Mouse (Mus musculus) lung, adult 2 months (tissue): ENCODE data around the gene Ywhae. TPM values are rescaled to one million over a fixed set of nuclear protein-coding genes. Genes with fewer than 3 reads are reported as not detected.

Experiments
- DNase-seq: peaks from one replicate; pipeline ENCODE4 v3.0.0; 2022
- H3K4me1 ChIP-seq: fragments of 200-500 bp; 2 replicates; pipeline ENCODE4 v1.6.1; 2011; ENCODE audit warnings: low read length; ENCODE audit not compliant: control insufficient read depth, insufficient read depth
- H3K4me3 ChIP-seq: fragments of 200-500 bp; replicated peaks from 2 replicates; pipeline ENCODE3; 2011; ENCODE audit warnings: low read depth, mild to moderate bottlenecking, control low read depth, low read length; ENCODE audit errors: extremely low read depth
- CTCF ChIP-seq: fragments of 200-500 bp; IDR thresholded peaks from 2 replicates; pipeline ENCODE4 v1.5.1; 2011; ENCODE audit warnings: mild to moderate bottlenecking, low read length, control low read depth; ENCODE audit not compliant: insufficient read depth
- POLR2A ChIP-seq: fragments of 200-500 bp; IDR thresholded peaks from 2 replicates; pipeline ENCODE4 v1.6.1; 2011; ENCODE audit warnings: low read depth, mild to moderate bottlenecking, control low read depth, low read length, borderline replicate concordance; ENCODE audit errors: extremely low read depth
- WGBS: fragments of 180-500 bp; shearing (Covaris S2); methylation state at CpG from one replicate; pipeline ENCODE4 v1.1.7; 2018; 5-methylcytosine and 5-hydroxymethylcytosine counted together
- polyA plus RNA-seq: library from polyadenylated mRNA; depleted of rRNA; stranded (reverse); fragments of >200 nt; gene quantifications from 2 replicates; pipeline ENCODE4 v1.2.3, GENCODE M21; 2012

Ywhae gene
- polyA plus RNA-seq, 1 experiment = 177 TPM

- peak; percentile 70 for DNase-seq
- Histone ChIP-seq H3K4me1 (no peaks in the 10 kb centered on the region), H3K4me3 (no peak overlapping the region)
- 11% methylated on average over 6 of the region's 6 CpGs for WGBS
- no peak for TF ChIP-seq POLR2A
- TF ChIP-seq CTCF = peak; percentile 90
Measured at GRCm38 (mm10) chr11:75781919-75782318, 49.2 kb downstream of the Ywhae start.

- no peak for TF ChIP-seq CTCF
- TF ChIP-seq POLR2A = no peak
- Histone ChIP-seq H3K4me3 (no peak overlapping the region), H3K4me1 (no peaks in the 10 kb centered on the region)
- WGBS = 78% methylated on average over 5 of the region's 5 CpGs
- no peak for DNase-seq
Measured at GRCm38 (mm10) chr11:75783799-75784198, 51.1 kb downstream of the Ywhae start.

GRCm38 (mm10) chr11:75785897-75786296 lies 53.2 kb downstream of the Ywhae start:
- Histone ChIP-seq H3K4me1 (no peaks in the 10 kb centered on the region), H3K4me3 (no peak overlapping the region)
- WGBS = 73% methylated on average over 8 of the region's 8 CpGs
- no peak for DNase-seq
- TF ChIP-seq CTCF (no peak), POLR2A (no peak)

GRCm38 (mm10) chr11:75792535-75792934 lies 59.9 kb downstream of the Ywhae start:
- H3K4me1 ChIP-seq = no peaks in the 10 kb centered on the region
- WGBS = 75% methylated on average over 5 of the region's 5 CpGs
- TF ChIP-seq CTCF (no peak), POLR2A (no peak)
- H3K4me3 ChIP-seq = no peak overlapping the region
- DNase-seq = no peak

- Histone ChIP-seq H3K4me3 (no peak overlapping the region), H3K4me1 (no peaks in the 10 kb centered on the region)
- TF ChIP-seq POLR2A = no peak
- TF ChIP-seq CTCF = no peak
- WGBS = 80% methylated on average over 5 of the region's 5 CpGs
- DNase-seq = no peak
Measured at GRCm38 (mm10) chr11:75793351-75793750, 60.7 kb downstream of the Ywhae start.

GRCm38 (mm10) chr11:75794602-75795320 lies 62.1 kb downstream of the Ywhae start:
- TF ChIP-seq CTCF (no peak), POLR2A (no peak)
- no peak for DNase-seq
- peak overlapping the region; percentile 3 for H3K4me3 ChIP-seq
- no peaks in the 10 kb centered on the region for H3K4me1 ChIP-seq
- 13% methylated on average over 45 of the region's 45 CpGs for WGBS

- TF ChIP-seq POLR2A (no peak), CTCF (no peak)
- Histone ChIP-seq H3K4me1 (no peaks in the 10 kb centered on the region), H3K4me3 (peak overlapping the region; percentile 3)
- DNase-seq = no peak
- 2% methylated on average over 41 of the region's 42 CpGs for WGBS
Measured at GRCm38 (mm10) chr11:75795321-75795636, 62.6 kb downstream of the Ywhae start.

- 6% methylated on average over 35 of the region's 37 CpGs for WGBS
- no peaks in the 10 kb centered on the region for H3K4me1 ChIP-seq
- no peak for TF ChIP-seq CTCF
- TF ChIP-seq POLR2A = no peak
- DNase-seq = no peak
- H3K4me3 ChIP-seq = peak within 1 kb of the TSS; percentile 3
Measured at GRCm38 (mm10) chr11:75796029-75796445, 63.4 kb downstream of the Ywhae start, which contains the start of gene Doc2b. Doc2b (minus strand) TSS chr11:75796049.

GRCm38 (mm10) chr11:75796536-75797246 lies 64.0 kb downstream of the Ywhae start:
- no peak for DNase-seq
- 80% methylated on average over 13 of the region's 13 CpGs for WGBS
- Histone ChIP-seq H3K4me3 (no peak overlapping the region), H3K4me1 (no peaks in the 10 kb centered on the region)
- TF ChIP-seq POLR2A (no peak), CTCF (no peak)

GRCm38 (mm10) chr11:75801369-75801768 lies 68.7 kb downstream of the Ywhae start:
- TF ChIP-seq CTCF (no peak), POLR2A (no peak)
- H3K4me3 ChIP-seq = no peak overlapping the region
- H3K4me1 ChIP-seq = no peaks in the 10 kb centered on the region
- no peak for DNase-seq
- WGBS = 92% methylated on average over 4 of the region's 4 CpGs
